Mouse (Mus musculus): ENCODE measurements around the gene Gbp3.

The Gbp3 gene

GRCm38 (mm10) chr3:142590431-142591067, 30.7 kb downstream of the Gbp3 start:
- DNase-seq = no peak

GRCm38 (mm10) chr3:142594547-142594946, 34.7 kb downstream of the Gbp3 start, which contains the start of gene Gbp2b:
Gene Gbp2b, plus strand, starts transcription at chr3:142594847.
- DNase-seq = no peak

- DNase-seq = no peak
Observed at GRCm38 (mm10) chr3:142597923-142598322, 38.1 kb downstream of the Gbp3 start.

- DNase-seq = no peak
Observed at GRCm38 (mm10) chr3:142601675-142602074, 41.8 kb downstream of the Gbp3 start.

GRCm38 (mm10) chr3:142618658-142619057, 58.8 kb downstream of the Gbp3 start:
- DNase-seq = peak; percentile 4 to 7

GRCm38 (mm10) chr3:142619606-142620005, 59.8 kb downstream of the Gbp3 start:
- DNase-seq = no peak

GRCm38 (mm10) chr3:142620111-142620955, 60.5 kb downstream of the Gbp3 start, which contains the start of gene Gbp2:
Gene Gbp2, plus strand, starts transcription at chr3:142620602.
- DNase-seq = peak; percentile 7 to 14

- peak in 1 of 2 experiments; percentile 3 for DNase-seq
Observed at GRCm38 (mm10) chr3:142620956-142621562, 61.2 kb downstream of the Gbp3 start.
